Mouse (Mus musculus) v-Abl transformed pro-B cells (cell line): ENCODE data around the gene Btbd35f16.
"Not testable (repeated sequence)": the region's sequence is repeated elsewhere in the genome, so short reads cannot be mapped to it uniquely, and the experiment has no call there.

Experiments used
- in situ Hi-C, 2 experiments: fragments of 400-800 bp; cut with MboI; formaldehyde crosslinking; loops; one replicate each; pipeline ENCODE4 v1.15.1; 2025; ENCODE audit not compliant: unreplicated experiment in 2 of 2

Gene Btbd35f16

GRCm38 (mm10) chrX:3956902-3957301 lies at the start of gene Btbd35f16:
Gene Btbd35f16, minus strand, starts transcription at chrX:3957002.
- in situ Hi-C loops, result not testable (repeated sequence)
